Mouse (Mus musculus): Measurements from ENCODE around the gene Glp1r. TPM values are rescaled to one million over a fixed set of nuclear protein-coding genes. Genes with fewer than 3 reads are reported as not detected.

The Glp1r gene
- polyA plus RNA-seq, 1 experiment from 2014 or later: not detected

- Histone ChIP-seq H3K4me3 (replicated peaks) (no peak overlapping the region), H3K36me3 (no peaks in the 10 kb centered on the region), H3K4me2 (no peak overlapping the region), H3K27me3 (no peaks in the 10 kb centered on the region; the same call in 1 of the 2 replicates), H3K27ac (no peak overlapping the region), H3K9ac (replicated peaks) (no peak overlapping the region), H3K9me3 (0 out of 2 replicates have a peak, but pooled peaks cover 3% of the 10 kb centered on the region), H3K4me1 (replicated peaks) (no peaks in the 10 kb centered on the region)
- ATAC-seq (ENCODE audit: insufficient number of reproducible peaks, insufficient read depth, low FRiP score, low TSS enrichment, low read depth): no peak
- 53% methylated on average over 2 of the region's 2 CpGs for WGBS
Observed at GRCm38 (mm10) chr17:30962880-30963279, 61.3 kb downstream of the Glp1r start.

- ATAC-seq (ENCODE audit: insufficient number of reproducible peaks, insufficient read depth, low FRiP score, low TSS enrichment, low read depth): no peak
- no peak overlapping the region for H3K27ac ChIP-seq
- no peak overlapping the region for H3K4me3 ChIP-seq (replicated peaks)
- 60% methylated on average over 4 of the region's 4 CpGs for WGBS
- H3K4me2 ChIP-seq: no peak overlapping the region
- H3K4me1 ChIP-seq (replicated peaks): peaks cover 24% of the 10 kb centered on the region
- H3K27me3 ChIP-seq: no peaks in the 10 kb centered on the region
- H3K9me3 ChIP-seq: no peaks in the 10 kb centered on the region
- H3K9ac ChIP-seq (replicated peaks): no peak overlapping the region
- no peaks in the 10 kb centered on the region for H3K36me3 ChIP-seq
Observed at GRCm38 (mm10) chr17:30969983-30970382, 68.4 kb downstream of the Glp1r start.

GRCm38 (mm10) chr17:30971877-30972276, 70.3 kb downstream of the Glp1r start:
- Histone ChIP-seq H3K4me3 (replicated peaks) (no peak overlapping the region), H3K4me1 (replicated peaks) (peaks cover 24% of the 10 kb centered on the region), H3K27me3 (no peaks in the 10 kb centered on the region), H3K9me3 (no peaks in the 10 kb centered on the region), H3K27ac (no peak overlapping the region), H3K4me2 (no peak overlapping the region), H3K36me3 (no peaks in the 10 kb centered on the region), H3K9ac (replicated peaks) (no peak overlapping the region)
- ATAC-seq (ENCODE audit: insufficient number of reproducible peaks, insufficient read depth, low FRiP score, low TSS enrichment, low read depth): no peak
- 86% methylated on average over 7 of the region's 7 CpGs for WGBS

- Histone ChIP-seq H3K4me3 (replicated peaks) (no peak overlapping the region), H3K27me3 (no peaks in the 10 kb centered on the region), H3K4me2 (no peak overlapping the region), H3K9ac (replicated peaks) (no peak overlapping the region), H3K27ac (no peak overlapping the region), H3K4me1 (replicated peaks) (peaks cover 24% of the 10 kb centered on the region), H3K36me3 (no peaks in the 10 kb centered on the region), H3K9me3 (no peaks in the 10 kb centered on the region)
- WGBS: 77% methylated on average over 6 of the region's 6 CpGs
- ATAC-seq (ENCODE audit: insufficient number of reproducible peaks, insufficient read depth, low FRiP score, low TSS enrichment, low read depth): no peak
Observed at GRCm38 (mm10) chr17:30973332-30973731, 71.7 kb downstream of the Glp1r start.

GRCm38 (mm10) chr17:30977290-30977689, 75.7 kb downstream of the Glp1r start:
- no peaks in the 10 kb centered on the region for H3K9me3 ChIP-seq
- H3K4me1 ChIP-seq (replicated peaks): peaks cover 9% of the 10 kb centered on the region
- ATAC-seq (ENCODE audit: insufficient number of reproducible peaks, insufficient read depth, low FRiP score, low TSS enrichment, low read depth): no peak
- WGBS: 80% methylated on average over 2 of the region's 2 CpGs
- H3K27ac ChIP-seq: no peak overlapping the region
- H3K27me3 ChIP-seq: no peaks in the 10 kb centered on the region
- H3K9ac ChIP-seq (replicated peaks): no peak overlapping the region
- H3K4me2 ChIP-seq: no peak overlapping the region
- no peaks in the 10 kb centered on the region for H3K36me3 ChIP-seq
- no peak overlapping the region for H3K4me3 ChIP-seq (replicated peaks)

- Histone ChIP-seq H3K4me3 (replicated peaks) (no peak overlapping the region), H3K4me1 (replicated peaks) (peaks cover 9% of the 10 kb centered on the region), H3K4me2 (no peak overlapping the region), H3K9me3 (no peaks in the 10 kb centered on the region), H3K9ac (replicated peaks) (no peak overlapping the region), H3K27me3 (no peaks in the 10 kb centered on the region), H3K27ac (no peak overlapping the region), H3K36me3 (no peaks in the 10 kb centered on the region)
- 67% methylated on average over 10 of the region's 10 CpGs for WGBS
- no peak for ATAC-seq (ENCODE audit: insufficient number of reproducible peaks, insufficient read depth, low FRiP score, low TSS enrichment, low read depth)
Observed at GRCm38 (mm10) chr17:30978556-30978955, 76.9 kb downstream of the Glp1r start.

GRCm38 (mm10) chr17:30983521-30983920, 81.9 kb downstream of the Glp1r start:
- Histone ChIP-seq H3K4me2 (no peak overlapping the region), H3K27me3 (no peaks in the 10 kb centered on the region), H3K4me1 (replicated peaks) (no peaks in the 10 kb centered on the region), H3K27ac (no peak overlapping the region), H3K36me3 (no peaks in the 10 kb centered on the region), H3K4me3 (replicated peaks) (no peak overlapping the region), H3K9ac (replicated peaks) (no peak overlapping the region), H3K9me3 (no peaks in the 10 kb centered on the region)
- ATAC-seq (ENCODE audit: insufficient number of reproducible peaks, insufficient read depth, low FRiP score, low TSS enrichment, low read depth): no peak
- 69% methylated on average over 4 of the region's 4 CpGs for WGBS

GRCm38 (mm10) chr17:30990254-30990653, 88.6 kb downstream of the Glp1r start:
- Histone ChIP-seq H3K36me3 (no peaks in the 10 kb centered on the region), H3K27me3 (peaks cover 6% of the 10 kb centered on the region; the same call in 1 of the 2 replicates), H3K4me1 (replicated peaks) (no peaks in the 10 kb centered on the region), H3K4me3 (replicated peaks) (no peak overlapping the region), H3K9me3 (no peaks in the 10 kb centered on the region), H3K4me2 (no peak overlapping the region), H3K27ac (no peak overlapping the region), H3K9ac (replicated peaks) (no peak overlapping the region)
- 70% methylated on average over 10 of the region's 10 CpGs for WGBS
- ATAC-seq (ENCODE audit: insufficient number of reproducible peaks, insufficient read depth, low FRiP score, low TSS enrichment, low read depth): no peak

Small RNA genes within 50 kb of the gene (microRNA-seq; reads per million reads assigned to microRNA genes)
- gene Gm24026: not detected

Other genes with a start within 250 kb of the Glp1r start
- gene Umodl1, start 52.8 kb downstream of the Glp1r start, polyA plus RNA-seq (2016; fragmentation: Nextera tagmentation; extraction: Ambion mirVana): 0.09 TPM in 1 of 2 replicates, not detected in the other
- gene Abcg1, start 155.9 kb downstream of the Glp1r start, polyA plus RNA-seq (2016; fragmentation: Nextera tagmentation; extraction: Ambion mirVana): 8.9 and 10.9 TPM in 2 replicates
- gene Tff3, start 227.8 kb downstream of the Glp1r start, polyA plus RNA-seq (2016; fragmentation: Nextera tagmentation; extraction: Ambion mirVana): not detected in 2 replicates
- gene Tff2, start 242.5 kb downstream of the Glp1r start, polyA plus RNA-seq (2016; fragmentation: Nextera tagmentation; extraction: Ambion mirVana): not detected in 2 replicates